Mouse (Mus musculus) cerebellum, adult 2 months (tissue): ENCODE measurements around the gene Il9r.

ENCODE experiments used
- CTCF ChIP-seq: fragments of 200-500 bp; IDR thresholded peaks from 2 replicates; pipeline ENCODE4 v1.5.1; 2011; ENCODE audit warnings: low read depth, mild to moderate bottlenecking, control low read depth, low read length, moderate library complexity, borderline replicate concordance; ENCODE audit not compliant: insufficient read depth
- POLR2A ChIP-seq: fragments of 200-500 bp; IDR thresholded peaks from 2 replicates; pipeline ENCODE4 v1.6.1; 2011; ENCODE audit warnings: low read length, control low read depth, borderline replicate concordance; ENCODE audit not compliant: insufficient read depth

DNA sequence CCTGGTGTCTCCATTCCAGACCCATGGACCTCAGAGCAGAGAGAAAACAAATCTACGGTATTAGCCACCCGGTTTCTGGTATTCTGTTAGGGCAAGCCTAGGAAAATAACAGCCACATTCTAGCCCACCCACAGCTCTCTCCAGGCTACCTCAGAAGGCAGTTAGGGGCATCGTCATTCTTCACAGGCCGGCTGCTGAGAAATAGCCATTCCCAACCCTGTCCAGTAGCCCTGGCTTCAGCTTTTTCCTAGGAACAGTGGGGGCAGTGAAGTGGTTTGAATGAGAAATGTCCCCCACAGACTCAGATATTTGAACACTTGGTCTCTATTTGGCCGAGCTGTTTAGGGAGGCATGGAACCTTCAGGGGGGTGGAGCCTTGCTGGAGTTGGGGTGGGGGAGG is 10.6 kb downstream of the Il9r start:
- TF ChIP-seq POLR2A: no peak
- TF ChIP-seq CTCF: no peak
